Mouse (Mus musculus): ENCODE results near the gene Gpr132.

DNA sequence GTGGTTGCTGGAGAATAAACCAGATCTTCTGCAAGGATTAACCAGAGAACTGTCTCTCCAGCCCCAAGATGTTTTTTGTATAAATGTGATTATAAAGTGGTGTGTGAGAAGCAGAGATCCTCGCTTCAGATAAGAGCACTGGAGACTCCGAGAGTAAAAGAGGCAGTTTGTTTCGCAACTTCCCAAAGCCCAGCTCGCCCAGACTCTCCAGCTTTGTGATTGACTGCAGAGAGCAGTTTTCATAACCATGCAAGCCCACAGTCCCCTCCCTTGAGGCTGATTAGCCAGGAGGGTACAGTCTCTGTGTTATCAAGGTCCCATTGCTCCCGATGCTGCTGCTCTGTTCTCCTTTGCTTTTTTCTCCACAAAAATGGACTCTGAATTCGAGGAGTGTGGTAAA is 34.5 kb downstream of the Gpr132 start:
- TF ChIP-seq GATA1 (IDR thresholded peaks at IDR 0.05; ENCODE audit: low read length): peak; percentile 95
- no peak for TF ChIP-seq TAL1 (IDR thresholded peaks at IDR 0.05; ENCODE audit: low read length)
